Mouse (Mus musculus): ENCODE results near the gene Rpp14. TPM values are rescaled to one million over a fixed set of nuclear protein-coding genes. Genes with fewer than 3 reads are reported as not detected.
"Not testable (repeated sequence)": the region's sequence is repeated elsewhere in the genome, so short reads cannot be mapped to it uniquely, and the experiment has no call there.

Rpp14 gene
- polyA plus RNA-seq, 1 experiment = 3.3 TPM

DNA sequence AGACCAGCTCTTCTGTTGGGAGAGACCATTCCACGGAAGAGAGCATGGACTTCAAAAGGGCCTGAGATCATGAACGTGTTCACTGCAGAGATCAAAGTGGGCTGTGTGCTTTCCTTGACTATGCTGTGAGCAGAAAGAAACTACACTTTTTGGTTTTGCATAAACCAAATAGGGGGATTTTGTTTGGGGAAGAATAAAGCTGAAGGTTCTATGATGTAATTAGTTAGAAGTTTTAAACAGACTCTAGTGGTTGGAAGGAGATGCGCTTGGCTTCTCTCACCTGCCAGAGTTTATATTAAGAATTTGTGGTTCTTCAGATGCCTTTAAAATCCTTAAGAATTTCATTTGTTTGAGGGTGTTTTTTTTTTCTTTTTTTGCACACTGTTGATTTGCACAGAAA lies 34.1 kb downstream of the Rpp14 start:
- no peak for TF ChIP-seq POLR2A (IDR thresholded peaks at IDR 0.05; ENCODE audit: control insufficient read depth, low read depth, low read length)
- TF ChIP-seq CTCF (IDR thresholded peaks at IDR 0.05; ENCODE audit: control insufficient read depth, insufficient read depth, insufficient replicate concordance, low read depth, low read length) = no peak
- Histone ChIP-seq H3K27ac (ENCODE audit: control insufficient read depth, insufficient read depth, low read depth, low read length) (no peak overlapping the region), H3K4me1 (ENCODE audit: control insufficient read depth, insufficient read depth, low read length) (no peaks in the 10 kb centered on the region; the same call in 1 of the 2 replicates), H3K27me3 (ENCODE audit: control insufficient read depth, insufficient read depth, low read length) (no peaks in the 10 kb centered on the region), H3K36me3 (ENCODE audit: control insufficient read depth, insufficient read depth, low read length) (no peaks in the 10 kb centered on the region), H3K4me3 (ENCODE audit: control insufficient read depth, low read depth, low read length) (no peak overlapping the region)

DNA sequence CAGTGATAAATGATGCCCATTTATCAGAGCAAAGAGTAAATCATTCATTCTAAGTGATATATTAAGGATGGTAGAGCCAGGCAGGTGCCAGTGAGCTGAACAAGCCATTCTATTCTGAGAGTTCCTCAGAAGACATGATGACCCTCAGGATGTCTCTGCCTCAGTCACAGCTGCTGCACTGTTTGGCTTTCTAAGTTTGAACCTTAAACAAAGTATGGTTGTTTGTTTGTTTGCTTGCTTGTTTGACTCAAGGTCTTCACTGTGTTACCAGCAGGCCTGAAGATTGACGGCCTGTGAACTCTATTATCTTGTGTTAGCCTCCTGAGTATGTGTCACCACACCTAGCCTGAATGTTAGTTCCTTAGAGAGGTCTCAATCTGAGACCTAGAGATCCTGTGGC lies 34.6 kb downstream of the Rpp14 start:
- TF ChIP-seq POLR2A (IDR thresholded peaks at IDR 0.05; ENCODE audit: control insufficient read depth, low read depth, low read length) = no peak
- TF ChIP-seq CTCF (IDR thresholded peaks at IDR 0.05; ENCODE audit: control insufficient read depth, insufficient read depth, insufficient replicate concordance, low read depth, low read length) = no peak
- no peak overlapping the region for H3K4me3 ChIP-seq (ENCODE audit: control insufficient read depth, low read depth, low read length)
- no peak overlapping the region for H3K27ac ChIP-seq (ENCODE audit: control insufficient read depth, insufficient read depth, low read depth, low read length)
- no peaks in the 10 kb centered on the region for H3K36me3 ChIP-seq (ENCODE audit: control insufficient read depth, insufficient read depth, low read length)
- no peaks in the 10 kb centered on the region; the same call in 1 of the 2 replicates for H3K4me1 ChIP-seq (ENCODE audit: control insufficient read depth, insufficient read depth, low read length)
- no peaks in the 10 kb centered on the region for H3K27me3 ChIP-seq (ENCODE audit: control insufficient read depth, insufficient read depth, low read length)

DNA sequence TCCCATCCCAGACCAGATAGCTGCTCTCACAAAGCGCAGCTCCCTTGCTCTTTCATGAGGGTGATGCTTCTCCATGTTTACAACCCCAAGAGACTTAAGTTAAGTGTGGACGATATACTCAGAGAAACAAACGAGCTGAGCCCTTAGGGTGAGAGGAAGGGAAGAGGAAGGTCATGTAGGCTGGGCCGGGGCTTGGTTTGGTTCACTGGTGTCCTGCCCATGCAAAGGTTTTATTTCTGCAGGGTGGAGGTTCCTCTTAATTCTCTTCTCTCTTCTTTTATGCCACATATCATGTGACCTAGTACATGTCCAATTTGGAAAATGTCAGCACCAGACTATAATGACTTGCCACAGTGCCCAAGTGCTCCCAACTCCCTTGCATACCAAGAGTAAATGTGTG lies 35.6 kb downstream of the Rpp14 start:
- H3K4me3 ChIP-seq (ENCODE audit: control insufficient read depth, low read depth, low read length) = no peak overlapping the region
- H3K27ac ChIP-seq (ENCODE audit: control insufficient read depth, insufficient read depth, low read depth, low read length) = no peak overlapping the region
- H3K4me1 ChIP-seq (ENCODE audit: control insufficient read depth, insufficient read depth, low read length) = no peaks in the 10 kb centered on the region; the same call in 1 of the 2 replicates
- no peaks in the 10 kb centered on the region for H3K27me3 ChIP-seq (ENCODE audit: control insufficient read depth, insufficient read depth, low read length)
- peaks cover 2% of the 10 kb centered on the region; the same call in 1 of the 2 replicates for H3K36me3 ChIP-seq (ENCODE audit: control insufficient read depth, insufficient read depth, low read length)
- TF ChIP-seq CTCF (IDR thresholded peaks at IDR 0.05; ENCODE audit: control insufficient read depth, insufficient read depth, insufficient replicate concordance, low read depth, low read length) (no peak), POLR2A (IDR thresholded peaks at IDR 0.05; ENCODE audit: control insufficient read depth, low read depth, low read length) (no peak)

- no peaks in the 10 kb centered on the region for H3K4me1 ChIP-seq (ENCODE audit: control insufficient read depth, insufficient read depth, low read length)
- peaks cover 2% of the 10 kb centered on the region; the same call in 1 of the 2 replicates for H3K36me3 ChIP-seq (ENCODE audit: control insufficient read depth, insufficient read depth, low read length)
- no peak overlapping the region for H3K27ac ChIP-seq (ENCODE audit: control insufficient read depth, insufficient read depth, low read depth, low read length)
- peak overlapping the region; percentile 39 for H3K4me3 ChIP-seq (ENCODE audit: control insufficient read depth, low read depth, low read length)
- no peak for TF ChIP-seq POLR2A (IDR thresholded peaks at IDR 0.05; ENCODE audit: control insufficient read depth, low read depth, low read length)
- H3K27me3 ChIP-seq (ENCODE audit: control insufficient read depth, insufficient read depth, low read length) = no peaks in the 10 kb centered on the region
These were observed 37.2 kb downstream of the Rpp14 start for GRCm38 (mm10) chr14:8117371-8117770.

- H3K4me3 ChIP-seq (ENCODE audit: control insufficient read depth, low read depth, low read length) = no peak overlapping the region; the same call in 1 of the 2 replicates
- no peaks in the 10 kb centered on the region for H3K27me3 ChIP-seq (ENCODE audit: control insufficient read depth, insufficient read depth, low read length)
- H3K27ac ChIP-seq (ENCODE audit: control insufficient read depth, insufficient read depth, low read depth, low read length) = no peak overlapping the region
- TF ChIP-seq POLR2A (IDR thresholded peaks at IDR 0.05; ENCODE audit: control insufficient read depth, low read depth, low read length) = no peak
- no peaks in the 10 kb centered on the region for H3K4me1 ChIP-seq (ENCODE audit: control insufficient read depth, insufficient read depth, low read length)
- H3K36me3 ChIP-seq (ENCODE audit: control insufficient read depth, insufficient read depth, low read length) = peaks cover 2% of the 10 kb centered on the region; the same call in 1 of the 2 replicates
These were observed 39.3 kb downstream of the Rpp14 start for GRCm38 (mm10) chr14:8119454-8119853.

- TF ChIP-seq POLR2A (IDR thresholded peaks at IDR 0.05; ENCODE audit: control insufficient read depth, low read depth, low read length) (no peak), CTCF (IDR thresholded peaks at IDR 0.05; ENCODE audit: control insufficient read depth, insufficient read depth, insufficient replicate concordance, low read depth, low read length) (no peak)
- H3K27ac ChIP-seq (ENCODE audit: control insufficient read depth, insufficient read depth, low read depth, low read length) = no peak overlapping the region
- H3K36me3 ChIP-seq (ENCODE audit: control insufficient read depth, insufficient read depth, low read length) = peaks cover 2% of the 10 kb centered on the region; the same call in 1 of the 2 replicates
- no peaks in the 10 kb centered on the region for H3K4me1 ChIP-seq (ENCODE audit: control insufficient read depth, insufficient read depth, low read length)
- H3K27me3 ChIP-seq (ENCODE audit: control insufficient read depth, insufficient read depth, low read length) = no peaks in the 10 kb centered on the region
- H3K4me3 ChIP-seq (ENCODE audit: control insufficient read depth, low read depth, low read length) = no peak overlapping the region
These were observed 39.7 kb downstream of the Rpp14 start for GRCm38 (mm10) chr14:8119904-8120303.

DNA sequence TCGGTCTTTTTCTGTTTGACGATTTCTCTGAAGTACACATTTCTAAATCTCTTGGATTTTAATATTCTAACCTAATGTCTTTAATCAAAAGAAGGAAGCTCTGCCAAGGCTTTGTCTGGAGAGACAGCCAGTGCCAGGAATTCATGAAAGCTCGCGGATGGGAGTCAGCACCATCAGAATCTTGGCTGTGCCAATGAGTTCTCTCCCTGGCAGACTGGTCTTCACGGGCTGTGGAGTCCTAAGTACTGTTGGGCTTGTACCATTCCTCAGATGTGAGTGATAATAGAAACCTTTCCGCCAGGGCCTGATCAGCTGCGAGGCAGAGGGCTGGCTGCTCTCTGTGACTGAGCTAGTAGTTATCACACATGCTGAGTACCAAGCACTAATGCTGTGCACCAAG lies 43.0 kb downstream of the Rpp14 start:
- peaks cover 2% of the 10 kb centered on the region; the same call in 1 of the 2 replicates for H3K36me3 ChIP-seq (ENCODE audit: control insufficient read depth, insufficient read depth, low read length)
- H3K27me3 ChIP-seq (ENCODE audit: control insufficient read depth, insufficient read depth, low read length) = no peaks in the 10 kb centered on the region
- no peak overlapping the region for H3K4me3 ChIP-seq (ENCODE audit: control insufficient read depth, low read depth, low read length)
- TF ChIP-seq POLR2A (IDR thresholded peaks at IDR 0.05; ENCODE audit: control insufficient read depth, low read depth, low read length) (no peak), CTCF (IDR thresholded peaks at IDR 0.05; ENCODE audit: control insufficient read depth, insufficient read depth, insufficient replicate concordance, low read depth, low read length) (no peak)
- no peaks in the 10 kb centered on the region for H3K4me1 ChIP-seq (ENCODE audit: control insufficient read depth, insufficient read depth, low read length)
- peak overlapping the region; percentile 10; the same call in 1 of the 2 replicates for H3K27ac ChIP-seq (ENCODE audit: control insufficient read depth, insufficient read depth, low read depth, low read length)

- H3K4me3 ChIP-seq (ENCODE audit: control insufficient read depth, low read depth, low read length); H3K4me1 ChIP-seq (ENCODE audit: control insufficient read depth, insufficient read depth, low read length); H3K27me3 ChIP-seq (ENCODE audit: control insufficient read depth, insufficient read depth, low read length); H3K36me3 ChIP-seq (ENCODE audit: control insufficient read depth, insufficient read depth, low read length): not testable (repeated sequence)
- H3K27ac ChIP-seq (ENCODE audit: control insufficient read depth, insufficient read depth, low read depth, low read length) = peak overlapping the region; percentile 10; the same call in 1 of the 2 replicates
These were observed 43.4 kb downstream of the Rpp14 start for GRCm38 (mm10) chr14:8123611-8124010.

Measured in testis, adult 2 months (tissue).